Mouse (Mus musculus): Measurements from ENCODE around the gene Calcoco1.
"Not testable (repeated sequence)": the region's sequence is repeated elsewhere in the genome, so short reads cannot be mapped to it uniquely, and the experiment has no call there.

Gene Calcoco1

GRCm38 (mm10) chr15:102692991-102693411, 29.0 kb downstream of the Calcoco1 start:
- peak; percentile 88 for DNase-seq (ENCODE audit: extremely low spot score, low spot score)

DNA sequence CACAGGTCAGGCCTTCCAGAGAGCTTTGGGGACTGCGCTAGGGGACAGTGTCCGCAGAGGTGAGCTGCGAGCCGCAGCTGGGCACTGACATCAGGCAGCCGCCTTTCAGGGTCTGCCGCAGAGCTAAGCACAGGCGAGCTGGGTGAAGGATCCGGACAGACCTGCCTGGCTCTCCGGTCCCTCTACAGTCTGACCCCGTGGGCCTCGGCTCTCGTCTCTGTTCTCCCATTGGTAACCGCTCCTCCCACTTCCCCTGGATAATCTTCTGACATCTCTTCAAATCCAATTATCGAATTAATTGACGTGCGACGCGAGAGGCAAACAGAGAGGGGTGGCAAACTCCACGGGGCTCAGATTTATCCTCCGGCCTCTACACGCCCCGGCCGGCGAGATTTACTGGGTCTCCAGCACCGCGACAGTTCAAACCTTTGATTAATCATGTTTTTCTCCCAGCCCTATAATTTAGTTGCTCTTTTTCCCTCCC, 29.6 kb downstream of the Calcoco1 start:
- DNase-seq (ENCODE audit: extremely low spot score, low spot score) = peak; percentile 67

DNA sequence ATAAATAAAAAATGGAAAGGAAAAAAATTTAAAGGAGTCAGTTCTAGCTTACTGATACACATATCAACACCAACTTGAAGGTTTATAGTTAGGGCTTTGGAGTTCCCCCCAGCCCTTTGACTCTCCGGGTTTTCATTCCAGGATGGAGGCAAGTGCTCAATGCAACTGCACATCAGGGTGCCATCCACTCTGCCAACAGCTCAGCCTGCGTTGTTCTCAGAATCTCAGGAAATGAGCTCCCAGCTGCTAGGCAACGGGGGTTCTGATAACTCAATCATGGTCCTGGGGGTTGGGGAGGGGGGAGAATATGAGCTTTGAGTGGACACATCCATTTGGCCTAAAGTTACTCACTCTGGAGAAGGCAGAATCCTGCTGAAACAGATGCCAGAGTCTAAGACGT, 36.2 kb downstream of the Calcoco1 start:
- DNase-seq (ENCODE audit: extremely low spot score, low spot score) = no peak

DNA sequence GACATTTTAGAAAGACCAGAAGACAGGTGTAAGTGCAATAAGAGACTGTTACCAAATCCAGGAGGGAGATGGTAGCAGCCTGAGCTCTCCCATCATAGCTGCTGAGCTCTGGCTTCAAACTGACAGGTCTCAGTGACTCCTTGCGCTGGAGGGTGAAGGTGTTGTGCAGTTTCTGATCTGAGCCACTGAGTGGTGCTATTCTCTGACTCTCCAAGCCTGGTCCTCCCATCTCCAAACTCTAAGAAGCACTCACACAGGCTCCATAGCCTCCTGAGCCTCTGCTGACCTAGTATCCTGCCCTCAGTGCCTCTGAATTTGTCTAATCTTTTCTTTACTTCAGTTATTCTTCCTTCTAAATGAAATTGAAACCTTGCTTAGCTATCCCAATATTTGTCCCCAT, 38.3 kb downstream of the Calcoco1 start:
- DNase-seq (ENCODE audit: extremely low spot score, low spot score) = no peak

- no peak for DNase-seq (ENCODE audit: extremely low spot score, low spot score)
Measured at GRCm38 (mm10) chr15:102676345-102676744, 45.6 kb downstream of the Calcoco1 start.

GRCm38 (mm10) chr15:102673548-102673947, 48.4 kb downstream of the Calcoco1 start:
- DNase-seq (ENCODE audit: extremely low spot score, low spot score) = peak; percentile 65

DNA sequence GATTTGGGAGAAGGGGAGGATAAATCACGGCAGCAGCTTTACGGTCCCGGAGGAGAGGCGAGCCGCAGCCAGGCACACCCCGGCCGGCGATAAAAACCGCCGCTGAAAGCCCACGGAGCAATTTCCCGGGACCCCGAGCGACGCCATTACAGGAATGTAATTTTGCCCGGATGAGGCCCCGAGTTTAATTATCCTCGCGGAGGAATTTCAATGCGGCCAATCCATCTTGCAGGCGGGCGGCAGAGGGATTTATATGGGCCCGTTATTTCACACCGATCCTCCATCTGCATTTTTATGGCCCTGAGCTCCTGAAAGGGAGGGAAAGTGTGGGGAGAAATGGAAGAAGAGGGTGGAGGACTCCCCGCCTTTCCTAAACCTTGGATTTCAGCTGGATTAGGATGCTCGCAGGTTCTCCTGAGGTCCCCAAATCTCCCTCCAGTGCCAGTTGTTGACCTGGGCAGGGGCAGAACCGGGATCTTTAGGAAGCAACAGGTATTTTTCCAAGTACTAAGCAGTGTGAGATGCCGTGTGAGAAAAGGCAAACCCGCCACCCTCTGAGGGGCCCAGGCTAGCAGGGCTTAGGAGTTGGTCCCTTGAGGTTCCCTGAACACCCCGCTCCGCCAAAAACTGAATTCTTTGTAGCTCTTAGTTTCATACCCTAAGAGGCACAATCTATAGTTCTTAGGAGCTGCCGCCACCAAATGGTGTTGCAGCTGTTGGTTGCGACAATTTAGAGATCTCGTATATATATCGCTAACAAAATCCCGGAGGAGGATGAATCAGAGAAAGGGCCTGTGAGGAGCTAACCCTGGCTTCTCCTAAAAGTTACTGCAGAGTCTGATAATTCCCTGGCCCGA, 49.5 kb downstream of the Calcoco1 start, which contains the start of gene Atp5g2:
Atp5g2 (minus strand) TSS at position 138 of the 857 bp plus-strand sequence.
- DNase-seq (ENCODE audit: extremely low spot score, low spot score) = peak; percentile 81

GRCm38 (mm10) chr15:102671721-102672214, 50.2 kb downstream of the Calcoco1 start:
- peak; percentile 89 for DNase-seq (ENCODE audit: extremely low spot score, low spot score)

DNA sequence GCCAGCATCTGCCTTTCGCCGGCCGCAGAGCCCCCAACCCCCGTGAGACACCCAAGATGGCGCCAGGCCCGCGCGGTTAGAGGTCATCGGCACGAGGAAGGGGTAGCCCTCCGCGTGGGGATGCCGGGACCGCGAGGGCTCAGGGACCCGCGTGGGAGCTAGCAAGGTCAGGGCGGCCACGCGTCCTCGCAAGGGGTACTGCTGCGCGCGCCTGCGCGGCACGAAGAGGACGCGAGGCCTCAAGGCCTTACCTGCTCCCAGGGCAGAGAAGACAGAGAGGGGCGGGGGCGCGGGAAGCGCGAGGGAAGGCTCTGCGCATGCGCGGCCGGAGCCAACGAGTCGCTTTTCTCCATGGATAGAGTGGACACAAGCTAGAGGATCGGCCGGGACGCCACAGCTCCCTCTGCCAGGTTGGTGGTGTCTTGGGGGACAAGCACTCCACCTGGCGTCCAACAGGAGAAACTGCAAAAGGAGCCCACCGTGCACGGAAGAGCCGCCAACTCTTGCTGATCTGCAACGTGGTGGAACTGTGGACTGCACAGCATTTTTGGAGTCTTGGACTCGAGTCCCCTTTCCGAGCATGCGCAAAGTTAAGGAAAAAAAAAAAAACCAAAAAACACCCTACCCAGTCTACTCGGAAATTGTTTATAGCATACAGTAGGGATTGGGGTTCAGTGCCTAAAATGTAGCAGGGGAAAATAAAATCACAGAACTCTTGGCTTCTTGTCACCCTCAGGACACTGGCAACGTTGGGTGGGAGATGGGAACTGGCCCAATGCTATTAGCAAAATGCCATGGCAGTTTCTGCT, 51.0 kb downstream of the Calcoco1 start:
- peak; percentile 100 for DNase-seq (ENCODE audit: extremely low spot score, low spot score)

GRCm38 (mm10) chr15:102670281-102670680, 51.7 kb downstream of the Calcoco1 start:
- peak; percentile 27 for DNase-seq (ENCODE audit: extremely low spot score, low spot score)

GRCm38 (mm10) chr15:102669571-102669970, 52.4 kb downstream of the Calcoco1 start:
- DNase-seq (ENCODE audit: extremely low spot score, low spot score) = no peak

GRCm38 (mm10) chr15:102665494-102665893, 56.5 kb downstream of the Calcoco1 start:
- DNase-seq (ENCODE audit: extremely low spot score, low spot score) = peak; percentile 38

- no peak for DNase-seq (ENCODE audit: extremely low spot score, low spot score)
Measured at GRCm38 (mm10) chr15:102663825-102664224, 58.2 kb downstream of the Calcoco1 start.

- DNase-seq (ENCODE audit: extremely low spot score, low spot score) = not testable (repeated sequence)
Measured at GRCm38 (mm10) chr15:102662601-102663000, 59.4 kb downstream of the Calcoco1 start.

- no peak for DNase-seq (ENCODE audit: extremely low spot score, low spot score)
Measured at GRCm38 (mm10) chr15:102657926-102658381, 64.0 kb downstream of the Calcoco1 start.

Measured in neural tube, embryonic 10.5 days (tissue).